24 mouse cellular contexts compared by ENCODE assay signal in genomic region chr12:106676136-106676535, GRCm38 (mm10).
"Had no signal": no experiment of that assay in that cellular context is flagged by ENCODE, and none has a peak within 500 bp of the region (broad histone marks: within the 10 kb centered on the region; RNA-seq: fewer than 3 reads in every experiment).

No protein-coding gene starts in this region.

- H3K9me3 ChIP-seq: hindbrain, embryonic 10.5 days; hindbrain, embryonic 12.5 days; intestine, embryonic 15.5 days; liver, embryonic 12.5 days had no signal

- H3K27ac ChIP-seq: heart, adult 2 months; hindbrain, embryonic 10.5 days; hindbrain, embryonic 12.5 days; hindbrain, embryonic 14.5 days; intestine, embryonic 15.5 days; layer of hippocampus, adult 2 months; liver, embryonic 12.5 days; liver, embryonic 14.5 days had no signal

- H3K36me3 ChIP-seq: heart, embryonic 12.5 days; hindbrain, embryonic 10.5 days; hindbrain, embryonic 12.5 days; intestine, embryonic 15.5 days; liver, embryonic 12.5 days had no signal

- H3K9ac ChIP-seq: heart, embryonic 12.5 days; hindbrain, embryonic 12.5 days; hindbrain, embryonic 14.5 days; intestine, embryonic 15.5 days; liver, embryonic 12.5 days; liver, embryonic 14.5 days had no signal

- H3K27me3 ChIP-seq: hindbrain, embryonic 12.5 days; liver, embryonic 12.5 days had no signal

- H3K4me3 ChIP-seq: heart, adult 2 months; heart, embryonic 12.5 days; hindbrain, embryonic 10.5 days; hindbrain, embryonic 12.5 days; intestine, embryonic 15.5 days; layer of hippocampus, adult 2 months; liver, embryonic 12.5 days had no signal

- ATAC-seq: hindbrain, embryonic 16.5 days; inflammation-experienced regulatory T-cells, adult 6 months; intestine, embryonic 15.5 days; intestine, postnatal 0 days; liver, embryonic 12.5 days had no signal

- H3K4me1 ChIP-seq: heart, embryonic 12.5 days; liver, embryonic 12.5 days had no signal

- DNase-seq: gastrocnemius, postnatal 14 days; gastrocnemius, postnatal 36 days; heart, adult 2 months; heart, postnatal 10 days; heart, postnatal 4 days; kidney, adult 18-20 months; kidney, adult 8-10 months; kidney, postnatal 10 days; kidney, postnatal 25 days; kidney, postnatal 4 days; layer of hippocampus, adult 9-11 months; layer of hippocampus, postnatal 36 days; left cerebral cortex, postnatal 4 days had no signal

- H3K4me2 ChIP-seq: heart, embryonic 12.5 days; hindbrain, embryonic 12.5 days; hindbrain, embryonic 14.5 days; intestine, embryonic 15.5 days; liver, embryonic 12.5 days had no signal
